Mouse (Mus musculus) midbrain, embryonic 11.5 days (tissue): Measurements from ENCODE around the gene Efcc1. TPM values are rescaled to one million over a fixed set of nuclear protein-coding genes. Genes with fewer than 3 reads are reported as not detected.

Experiments used
- ATAC-seq: fragments of 200-750 bp; cut with Nextera tagmentation; 2 replicates; pipeline ENCODE4 v1.8.0; 2017; ENCODE audit warnings: moderate TSS enrichment, moderate library complexity; ENCODE audit not compliant: low FRiP score
- DNase-seq: peaks from one replicate; pipeline ENCODE4 v3.0.0; 2015; ENCODE audit warnings: low spot score; ENCODE audit errors: missing footprints
- H3K27ac ChIP-seq: fragments of 300-500 bp; sonication (generic); 2 replicates; pipeline ENCODE4 v1.5.1; 2014; ENCODE audit warnings: low read depth, low read length
- H3K27me3 ChIP-seq: fragments of 300-500 bp; sonication (generic); 2 replicates; pipeline ENCODE4 v1.6.1; 2014; ENCODE audit warnings: mild to moderate bottlenecking, low read length, moderate library complexity, mixed read lengths; ENCODE audit not compliant: control insufficient read depth, insufficient read depth
- H3K36me3 ChIP-seq: fragments of 300-500 bp; sonication (generic); 2 replicates; pipeline ENCODE4 v1.6.1; 2014; ENCODE audit warnings: mild to moderate bottlenecking, low read length, moderate library complexity, mixed read lengths; ENCODE audit not compliant: control insufficient read depth, insufficient read depth
- H3K4me1 ChIP-seq: fragments of 300-500 bp; sonication (generic); 2 replicates; pipeline ENCODE4 v1.6.1; 2014; ENCODE audit warnings: low read length; ENCODE audit not compliant: control insufficient read depth, insufficient read depth
- H3K4me2 ChIP-seq: fragments of 300-500 bp; sonication (generic); 2 replicates; pipeline ENCODE4 v1.6.1; 2014; ENCODE audit warnings: mild to moderate bottlenecking, moderate library complexity
- H3K4me3 ChIP-seq: fragments of 300-500 bp; sonication (generic); 2 replicates; pipeline ENCODE4 v1.5.1; 2014; ENCODE audit warnings: low read depth, low read length
- H3K9ac ChIP-seq: fragments of 300-500 bp; sonication (generic); 2 replicates; pipeline ENCODE4 v1.6.1; 2014; ENCODE audit warnings: low read length
- H3K9me3 ChIP-seq: fragments of 300-500 bp; sonication (generic); 2 replicates; pipeline ENCODE4 v1.6.1; 2016; ENCODE audit warnings: low read length; ENCODE audit not compliant: control insufficient read depth
- WGBS: fragments of 180-500 bp; shearing (Covaris S2); extraction: QIAGEN DNeasy Blood & Tissue Kit; methylation state at CpG from one replicate; pipeline ENCODE4 v1.1.7; 2014; 5-methylcytosine and 5-hydroxymethylcytosine counted together
- polyA plus RNA-seq: library from polyadenylated mRNA; unstranded; fragments of >200 nt; fragmentation: Nextera tagmentation; extraction: Ambion mirVana; gene quantifications from 2 replicates; pipeline ENCODE4 v1.2.1, GENCODE M21; 2014

Efcc1 gene
- polyA plus RNA-seq, result 6.1 and 6.4 TPM in 2 replicates

GRCm38 (mm10) chr6:87730591-87731462 lies at the start of gene Efcc1:
Efcc1 (plus strand) TSS chr6:87730869.
- H3K36me3 ChIP-seq, result no peaks in the 10 kb centered on the region
- peaks cover 30% of the 10 kb centered on the region for H3K27me3 ChIP-seq
- ATAC-seq, result peak; percentile 84
- H3K27ac ChIP-seq, result no peak within 1 kb of the TSS
- peaks cover 30% of the 10 kb centered on the region for H3K4me1 ChIP-seq
- H3K4me2 ChIP-seq, result peak within 1 kb of the TSS; percentile 95
- H3K9me3 ChIP-seq, result no peaks in the 10 kb centered on the region
- peak within 1 kb of the TSS; percentile 80 for H3K9ac ChIP-seq
- DNase-seq, result peak; percentile 98
- 0% methylated on average over 88 of the region's 90 CpGs for WGBS
- peak within 1 kb of the TSS; percentile 57 for H3K4me3 ChIP-seq

DNA sequence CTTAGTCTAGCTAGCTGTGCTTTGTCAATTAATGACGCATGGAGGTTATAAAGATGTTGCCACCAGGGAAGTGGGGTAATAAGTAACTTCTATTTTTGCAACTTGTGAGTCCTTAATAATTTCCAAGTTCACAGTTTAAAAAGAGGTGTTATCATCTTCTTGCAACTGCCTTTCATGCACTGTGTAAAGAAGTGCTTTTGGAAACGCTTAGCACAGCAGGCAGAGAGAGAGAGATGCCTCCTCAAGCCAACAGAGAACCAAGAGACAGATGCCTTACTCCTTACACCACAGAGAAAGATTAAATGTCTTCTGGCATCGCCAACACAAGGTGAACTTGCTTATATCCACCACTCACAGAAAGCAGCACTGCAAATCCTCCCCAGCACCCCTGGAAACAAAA lies 34.7 kb upstream of the Efcc1 start:
- H3K4me2 ChIP-seq, result no peak overlapping the region
- DNase-seq, result no peak
- WGBS, result 84% methylated on average over 3 of the region's 3 CpGs
- H3K36me3 ChIP-seq, result no peaks in the 10 kb centered on the region
- H3K9me3 ChIP-seq, result no peaks in the 10 kb centered on the region
- H3K27me3 ChIP-seq, result no peaks in the 10 kb centered on the region
- H3K9ac ChIP-seq, result no peak overlapping the region
- no peak overlapping the region for H3K4me3 ChIP-seq
- ATAC-seq, result no peak
- no peaks in the 10 kb centered on the region for H3K4me1 ChIP-seq
- no peak overlapping the region for H3K27ac ChIP-seq

DNA sequence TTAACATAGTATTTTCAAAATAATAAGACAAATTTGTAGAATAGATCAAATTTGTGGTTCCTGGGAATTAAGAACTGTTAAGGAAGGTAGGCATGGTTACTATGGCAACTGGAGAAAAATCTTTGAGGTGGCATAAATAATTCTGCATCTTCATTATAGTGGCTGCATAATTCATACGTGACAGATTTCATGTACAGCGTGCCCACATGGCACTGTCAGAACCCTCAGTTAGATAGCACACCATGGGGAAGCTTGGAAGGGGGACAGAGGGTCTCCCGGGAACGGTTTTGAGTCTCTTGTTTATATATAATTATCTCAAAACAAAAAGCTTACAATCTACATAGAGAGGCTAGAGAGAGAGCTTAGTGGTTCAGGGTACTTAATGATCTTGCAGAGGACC lies 34.1 kb upstream of the Efcc1 start:
- H3K27me3 ChIP-seq, result no peaks in the 10 kb centered on the region
- H3K27ac ChIP-seq, result no peak overlapping the region
- H3K4me2 ChIP-seq, result no peak overlapping the region

GRCm38 (mm10) chr6:87706246-87706645 lies 24.4 kb upstream of the Efcc1 start:
- no peak for ATAC-seq
- WGBS, result 46% methylated on average over 3 of the region's 3 CpGs
- H3K4me2 ChIP-seq, result no peak overlapping the region

More for the DNA sequence above, 34.1 kb upstream of the Efcc1 start:
- Histone ChIP-seq H3K9me3 (no peaks in the 10 kb centered on the region), H3K9ac (no peak overlapping the region), H3K4me1 (no peaks in the 10 kb centered on the region), H3K4me3 (no peak overlapping the region), H3K36me3 (no peaks in the 10 kb centered on the region)
- no peak for ATAC-seq
- DNase-seq, result no peak
- 93% methylated on average over 4 of the region's 4 CpGs for WGBS

GRCm38 (mm10) chr6:87712311-87712710 lies 18.4 kb upstream of the Efcc1 start:
- H3K27ac ChIP-seq, result no peak overlapping the region
- no peaks in the 10 kb centered on the region for H3K4me1 ChIP-seq
- H3K9me3 ChIP-seq, result no peaks in the 10 kb centered on the region
- 90% methylated on average over 4 of the region's 4 CpGs for WGBS
- no peak overlapping the region for H3K9ac ChIP-seq
- DNase-seq (no peak), ATAC-seq (no peak)
- no peaks in the 10 kb centered on the region for H3K27me3 ChIP-seq
- no peak overlapping the region for H3K4me2 ChIP-seq
- H3K36me3 ChIP-seq, result no peaks in the 10 kb centered on the region
- no peak overlapping the region for H3K4me3 ChIP-seq

More at GRCm38 (mm10) chr6:87706246-87706645, 24.4 kb upstream of the Efcc1 start:
- no peak overlapping the region for H3K27ac ChIP-seq
- DNase-seq, result peak; percentile 86
- no peak overlapping the region for H3K9ac ChIP-seq
- no peaks in the 10 kb centered on the region for H3K9me3 ChIP-seq
- no peak overlapping the region for H3K4me3 ChIP-seq
- no peaks in the 10 kb centered on the region for H3K4me1 ChIP-seq
- H3K36me3 ChIP-seq, result no peaks in the 10 kb centered on the region
- H3K27me3 ChIP-seq, result no peaks in the 10 kb centered on the region

- Histone ChIP-seq H3K4me2 (no peak overlapping the region), H3K27me3 (no peaks in the 10 kb centered on the region), H3K4me1 (no peaks in the 10 kb centered on the region), H3K36me3 (no peaks in the 10 kb centered on the region), H3K9ac (no peak overlapping the region), H3K9me3 (no peaks in the 10 kb centered on the region), H3K27ac (no peak overlapping the region), H3K4me3 (no peak overlapping the region)
- 82% methylated on average over 4 of the region's 4 CpGs for WGBS
- DNase-seq (no peak), ATAC-seq (no peak)
Observed at GRCm38 (mm10) chr6:87714091-87714490, 16.6 kb upstream of the Efcc1 start.

GRCm38 (mm10) chr6:87722631-87723030 lies 8.0 kb upstream of the Efcc1 start:
- Histone ChIP-seq H3K4me3 (no peak overlapping the region), H3K4me2 (no peak overlapping the region), H3K27me3 (no peaks in the 10 kb centered on the region), H3K9me3 (no peaks in the 10 kb centered on the region), H3K36me3 (no peaks in the 10 kb centered on the region), H3K27ac (no peak overlapping the region), H3K4me1 (peaks cover 10% of the 10 kb centered on the region), H3K9ac (no peak overlapping the region)
- WGBS, result 4% methylated on average over 13 of the region's 13 CpGs
- peak; percentile 77 for ATAC-seq
- peak; percentile 92 for DNase-seq

- H3K27ac ChIP-seq, result no peak overlapping the region
- H3K36me3 ChIP-seq, result no peaks in the 10 kb centered on the region
- H3K4me1 ChIP-seq, result peaks cover 13% of the 10 kb centered on the region
- H3K9ac ChIP-seq, result no peak overlapping the region; the same call in 1 of the 2 replicates
- no peak overlapping the region for H3K4me2 ChIP-seq
- no peaks in the 10 kb centered on the region for H3K9me3 ChIP-seq
- no peaks in the 10 kb centered on the region; the same call in 1 of the 2 replicates for H3K27me3 ChIP-seq
- WGBS, result 63% methylated on average over 7 of the region's 7 CpGs
- no peak overlapping the region for H3K4me3 ChIP-seq
- no peak for ATAC-seq
- no peak for DNase-seq
Observed at GRCm38 (mm10) chr6:87725267-87725912, 5.3 kb upstream of the Efcc1 start.

GRCm38 (mm10) chr6:87728102-87728501 lies 2.6 kb upstream of the Efcc1 start:
- DNase-seq (no peak), ATAC-seq (no peak)
- WGBS, result 84% methylated on average over 3 of the region's 3 CpGs
- Histone ChIP-seq H3K9me3 (no peaks in the 10 kb centered on the region), H3K27ac (no peak overlapping the region), H3K4me3 (no peak overlapping the region), H3K27me3 (peaks cover 21% of the 10 kb centered on the region), H3K4me1 (peaks cover 23% of the 10 kb centered on the region), H3K36me3 (no peaks in the 10 kb centered on the region), H3K4me2 (no peak overlapping the region), H3K9ac (no peak overlapping the region)
